Mouse (Mus musculus): ENCODE results near the gene Znrf1.
A peak's percentile ranks its signal among the peaks of the same experiment; 100 is the strongest.

The Znrf1 gene

DNA sequence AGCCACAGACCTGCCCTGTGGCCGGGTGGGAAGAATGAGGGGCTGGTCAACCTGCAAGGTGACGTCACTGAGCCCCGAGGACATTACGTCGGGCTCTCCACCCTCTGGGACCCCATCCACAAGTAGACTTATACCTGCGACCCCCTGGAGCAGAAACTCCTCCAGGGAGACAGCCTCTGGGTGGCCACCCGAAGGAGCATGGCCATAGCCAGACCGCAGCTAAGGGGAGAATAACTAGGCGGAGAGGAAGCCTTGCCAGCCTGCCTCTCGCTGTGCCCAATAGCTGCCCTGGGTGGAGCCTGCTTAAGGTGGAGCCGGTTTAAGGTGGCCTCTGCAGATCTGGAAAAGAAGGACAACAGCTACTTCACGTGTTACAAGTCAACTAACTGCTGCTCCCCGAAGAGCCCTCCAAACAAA is 94.2 kb downstream of the Znrf1 start, which contains the start of gene Ldhd:
TSS of gene Ldhd (minus strand) at position 270 of the 417 bp plus-strand sequence.
- peak; percentile 18 for DNase-seq (ENCODE audit: low spot score)

DNA sequence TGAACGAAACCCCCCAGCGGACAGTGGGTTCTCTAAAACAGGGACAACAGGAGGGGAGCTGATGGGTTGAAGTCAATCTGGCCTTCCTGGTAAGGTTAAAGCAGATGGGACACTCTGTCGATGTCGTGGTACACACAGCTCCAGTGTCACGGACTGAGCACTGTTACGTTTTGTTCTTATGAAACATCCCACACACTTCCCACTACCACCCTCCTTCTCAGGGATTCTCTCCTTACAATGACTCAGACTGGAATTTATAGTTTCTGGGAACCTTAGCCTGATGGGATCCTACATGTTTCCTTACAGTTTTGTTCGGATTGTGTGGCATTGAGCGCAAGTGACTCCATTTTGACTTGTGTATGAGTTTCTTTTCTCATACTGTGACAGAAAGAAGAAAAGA is 95.7 kb downstream of the Znrf1 start:
- no peak for DNase-seq (ENCODE audit: low spot score)

- DNase-seq (ENCODE audit: low spot score): no peak
These were observed 97.1 kb downstream of the Znrf1 start for GRCm38 (mm10) chr8:111632976-111633375.

DNA sequence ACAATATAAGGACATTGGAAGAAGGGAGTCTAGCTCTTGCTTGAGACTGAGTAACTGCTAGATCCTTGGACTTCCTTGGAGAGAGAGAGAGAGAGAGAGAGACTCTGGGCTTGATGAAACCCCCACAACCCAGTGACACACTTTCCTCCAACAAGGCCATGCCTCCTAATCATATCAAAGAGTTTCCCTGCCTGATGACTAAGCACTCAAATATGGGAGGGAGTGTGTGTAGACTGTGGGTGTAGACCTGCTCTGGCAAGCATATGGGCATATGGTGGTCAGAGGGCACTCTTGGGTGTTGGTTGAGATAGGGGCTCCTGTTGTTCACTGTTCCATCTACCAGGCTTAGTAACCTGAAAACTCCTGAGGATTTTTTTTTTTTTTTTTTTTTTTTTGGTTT is 102.2 kb downstream of the Znrf1 start:
- DNase-seq (ENCODE audit: low spot score): no peak

DNA sequence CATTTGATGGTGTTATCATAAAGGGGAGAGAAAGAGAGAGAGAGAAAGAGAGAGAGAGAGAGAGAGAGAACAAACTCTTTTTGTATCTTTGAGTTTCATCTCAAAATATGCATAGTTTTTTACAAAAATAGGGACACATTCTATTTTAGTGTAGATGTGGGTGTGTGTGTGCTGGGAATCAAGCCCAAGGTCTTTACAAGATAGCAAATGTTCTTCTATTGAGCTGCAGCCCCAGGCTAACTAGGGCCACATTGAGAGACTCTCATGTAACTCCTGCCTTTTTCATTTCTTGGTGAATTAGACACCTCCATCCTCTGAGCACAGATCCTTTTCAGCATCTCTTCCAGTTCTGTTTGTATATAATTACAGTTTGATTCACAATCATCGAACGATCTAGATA is 105.2 kb downstream of the Znrf1 start:
- no peak for DNase-seq (ENCODE audit: low spot score)

DNA sequence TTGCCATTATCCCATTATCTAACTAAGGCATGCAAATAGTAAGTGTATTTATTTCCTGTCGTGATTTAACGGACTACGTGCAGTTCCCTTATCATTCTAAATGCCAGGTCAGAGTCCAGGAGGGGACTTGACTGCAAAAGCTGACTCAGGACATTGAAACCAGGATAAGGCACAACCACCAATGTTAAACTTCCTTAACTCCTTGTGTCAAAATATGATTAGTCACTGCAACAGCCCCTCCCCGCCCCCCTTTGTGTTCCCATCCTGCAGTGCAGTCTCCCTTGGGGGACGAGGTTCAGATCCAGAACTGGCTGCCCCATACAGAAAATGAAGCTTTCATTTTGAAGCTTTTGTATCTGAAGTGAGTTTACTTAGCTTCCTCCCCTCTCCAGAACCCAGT is 106.6 kb downstream of the Znrf1 start:
- DNase-seq (ENCODE audit: low spot score): peak; percentile 73

GRCm38 (mm10) chr8:111642939-111643263 is 107.0 kb downstream of the Znrf1 start:
- DNase-seq (ENCODE audit: low spot score): no peak

DNA sequence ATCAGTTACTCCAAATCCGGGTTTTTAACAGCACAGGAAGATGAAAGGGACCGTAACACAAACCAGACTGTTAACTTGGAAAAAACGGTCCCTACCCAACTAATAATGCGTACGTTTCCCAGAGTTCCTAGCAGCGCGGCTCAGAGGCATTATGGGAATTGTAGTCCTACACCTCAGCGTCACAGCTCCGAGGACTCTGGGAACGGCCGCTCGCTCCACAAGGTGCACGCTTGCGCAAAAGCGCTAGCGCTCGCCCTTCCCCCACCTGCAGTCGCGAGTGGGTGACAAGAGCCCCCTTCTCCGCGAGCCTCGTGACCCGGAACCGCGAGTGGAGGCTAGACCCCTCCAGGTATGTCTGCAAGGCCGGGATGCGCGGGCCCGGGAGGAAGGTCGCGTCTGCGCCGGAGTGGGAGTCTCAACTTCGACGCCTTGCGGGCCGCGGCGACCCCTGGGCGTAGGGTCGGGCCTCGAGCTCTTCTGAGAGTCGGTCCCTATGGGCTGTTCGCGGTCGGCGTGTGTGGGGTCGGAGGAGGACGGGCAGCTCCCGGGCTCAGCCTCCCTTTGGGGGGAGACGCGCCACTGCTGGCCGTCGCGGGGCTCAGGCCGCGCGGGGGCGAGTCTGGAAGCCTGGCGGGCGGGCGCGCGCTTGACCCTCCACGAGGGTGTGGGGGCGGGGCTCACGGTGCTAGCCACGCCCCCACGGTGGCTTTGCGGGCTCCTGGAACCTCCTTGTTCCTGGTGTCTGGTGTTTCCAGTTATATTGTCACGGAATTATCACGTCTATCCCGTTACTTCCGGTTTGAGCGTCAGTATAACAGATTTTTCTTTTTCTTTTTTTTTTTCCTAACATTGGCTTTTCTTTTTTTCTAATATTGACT is 107.6 kb downstream of the Znrf1 start, which contains the start of gene Zfp1:
TSS of gene Zfp1 (plus strand) at position 138 of the 878 bp plus-strand sequence.
- DNase-seq (ENCODE audit: low spot score): peak; percentile 94

DNA sequence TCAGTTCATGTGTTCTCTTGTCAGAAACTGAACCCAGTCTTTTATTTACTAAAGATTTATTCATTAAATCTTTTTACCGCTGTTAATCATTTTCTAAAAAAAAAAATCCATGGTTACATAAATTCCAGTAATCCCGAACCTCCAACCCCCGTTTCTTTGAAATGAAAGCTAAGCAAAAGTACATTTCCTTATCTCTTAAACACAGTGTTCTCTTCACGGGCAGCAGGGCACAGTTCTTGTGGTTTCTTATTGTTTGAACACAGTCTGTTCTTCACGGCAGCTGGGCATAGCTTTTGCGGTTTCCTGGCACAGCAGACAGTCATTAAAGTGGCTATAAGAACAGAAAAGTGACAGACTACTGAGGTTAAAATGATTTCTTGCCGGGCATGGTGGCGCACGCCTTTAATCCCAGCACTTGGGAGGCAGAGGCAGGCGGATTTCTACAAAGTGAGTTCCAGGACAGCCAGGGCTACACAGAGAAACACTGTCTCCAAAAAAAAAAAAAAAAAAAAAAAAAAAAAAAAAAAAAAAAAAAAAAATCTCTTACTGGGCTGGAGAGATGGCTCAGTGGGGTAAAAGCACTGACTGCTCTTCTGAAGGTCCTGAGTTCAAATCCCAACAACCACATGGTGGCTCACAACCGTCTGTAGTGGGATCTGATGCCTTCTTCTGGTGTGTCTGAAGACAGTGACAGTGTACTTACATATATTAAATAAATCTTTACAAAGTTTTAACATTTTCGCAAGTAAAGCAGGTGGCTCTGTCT is 108.6 kb downstream of the Znrf1 start:
- DNase-seq (ENCODE audit: low spot score): peak; percentile 32

- no peak for DNase-seq (ENCODE audit: low spot score)
These were observed 109.8 kb downstream of the Znrf1 start for GRCm38 (mm10) chr8:111645715-111646114.

- DNase-seq (ENCODE audit: low spot score): no peak
These were observed 112.9 kb downstream of the Znrf1 start for GRCm38 (mm10) chr8:111648834-111649233.

DNA sequence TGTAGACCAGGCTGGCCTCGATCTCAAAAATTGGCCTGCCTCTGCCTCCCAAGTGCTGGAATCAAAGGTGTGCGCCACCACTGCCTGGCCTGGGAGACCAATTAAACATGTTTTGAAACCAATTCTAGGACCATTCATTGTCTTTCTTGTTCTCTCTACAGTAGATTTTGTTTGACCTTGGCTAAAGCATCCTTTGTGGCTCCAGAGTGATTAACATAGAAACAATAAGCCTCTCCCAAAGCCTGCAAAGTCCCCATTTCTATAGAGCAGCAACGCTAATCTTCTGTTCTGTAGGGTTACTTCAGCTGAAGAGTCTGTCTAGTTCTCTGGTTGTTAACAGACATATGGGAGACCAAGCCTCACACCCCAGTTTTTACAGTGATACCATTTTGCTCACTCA is 114.8 kb downstream of the Znrf1 start:
- DNase-seq (ENCODE audit: low spot score): no peak

DNA sequence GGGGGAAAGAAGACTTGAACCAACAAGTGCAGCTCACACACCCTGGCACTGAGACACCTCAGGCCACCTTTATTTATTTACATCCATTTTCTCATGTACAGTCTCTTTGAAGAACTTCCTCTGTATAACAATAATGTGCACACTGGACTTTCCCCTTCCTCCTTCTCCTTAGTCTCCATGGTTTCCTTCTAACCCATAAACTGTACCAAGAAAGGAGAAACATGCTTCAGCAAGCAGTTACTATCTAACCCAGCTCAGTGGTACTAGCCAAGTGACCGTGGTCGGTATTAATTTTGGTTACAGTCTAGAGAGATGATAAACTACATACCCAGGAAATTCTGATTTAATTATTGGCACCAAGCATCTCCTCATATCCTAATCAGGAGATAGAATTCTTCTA is 117.6 kb downstream of the Znrf1 start:
- no peak for DNase-seq (ENCODE audit: low spot score)

DNA sequence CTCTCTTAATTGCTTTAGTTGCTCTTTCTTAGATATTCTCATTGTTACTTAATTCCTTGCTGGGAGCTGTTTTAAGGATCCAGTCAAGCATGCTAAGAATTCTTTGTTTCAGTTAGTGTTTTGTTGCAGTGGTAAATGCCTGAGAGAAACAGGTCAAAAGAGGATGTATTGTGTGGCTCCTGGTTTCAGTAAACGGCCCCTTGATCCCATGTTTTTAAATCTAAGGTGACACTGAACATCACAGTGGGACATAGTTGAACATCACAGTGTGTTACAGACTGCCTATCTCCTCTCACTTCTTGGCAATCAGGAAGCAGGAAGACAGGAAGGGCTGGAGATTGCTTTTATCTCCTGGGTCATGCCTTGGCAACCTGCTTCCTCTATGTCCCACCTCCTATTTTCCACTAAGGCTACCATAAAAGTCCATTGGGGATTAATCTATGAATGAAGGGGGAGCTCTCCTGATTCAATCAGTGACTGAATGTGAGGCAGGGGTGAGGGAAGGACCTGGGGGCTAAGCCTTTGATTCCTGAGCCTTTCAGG is 121.5 kb downstream of the Znrf1 start:
- DNase-seq (ENCODE audit: low spot score): no peak

DNA sequence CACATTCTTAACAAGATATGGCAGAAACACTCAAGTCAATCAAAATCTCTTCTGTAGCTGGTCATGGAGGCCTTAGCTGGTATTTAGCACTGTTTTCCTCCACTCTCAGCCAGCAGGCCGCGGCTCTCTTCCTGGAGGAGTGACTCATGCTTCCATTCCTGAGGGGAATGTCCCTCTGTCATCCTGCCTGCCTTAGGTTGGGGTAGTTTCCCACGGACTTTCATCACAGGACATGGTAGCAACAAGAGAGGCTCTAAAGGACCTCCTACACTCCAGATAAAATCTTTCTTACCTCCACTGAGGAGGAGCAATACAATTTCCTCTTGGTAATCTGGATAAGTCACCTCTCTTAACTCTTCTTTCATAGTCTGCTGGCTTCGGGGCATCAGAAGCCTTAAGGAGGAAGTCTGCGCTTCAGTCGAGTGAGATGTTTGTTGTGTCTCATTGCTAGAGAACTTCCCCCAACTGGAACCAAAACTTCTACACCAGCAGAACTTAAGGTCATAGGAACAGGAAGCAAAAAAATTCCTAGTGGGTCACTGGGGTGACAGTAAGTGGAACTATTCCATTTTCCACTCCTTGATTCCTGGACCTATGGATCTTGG is 123.0 kb downstream of the Znrf1 start:
- peak; percentile 35 for DNase-seq (ENCODE audit: low spot score)

GRCm38 (mm10) chr8:111662473-111662872 is 126.6 kb downstream of the Znrf1 start:
- peak; percentile 58 for DNase-seq (ENCODE audit: low spot score)

GRCm38 (mm10) chr8:111666751-111667150 is 130.9 kb downstream of the Znrf1 start:
- no peak for DNase-seq (ENCODE audit: low spot score)

Data from yolk sac, embryonic 10.5 days (tissue).